Mouse (Mus musculus) limb, embryonic 13.5 days (tissue): ENCODE results near the gene Ube2j1. TPM values are rescaled to one million over a fixed set of nuclear protein-coding genes. Genes with fewer than 3 reads are reported as not detected.

Source experiments
- ATAC-seq: fragments of 200-750 bp; cut with Nextera tagmentation; 2 replicates; pipeline ENCODE4 v1.8.0; 2017; ENCODE audit warnings: low read depth, moderate number of reproducible peaks, moderate TSS enrichment; ENCODE audit not compliant: low FRiP score
- H3K27ac ChIP-seq: fragments of 300-500 bp; sonication (generic); 2 replicates; pipeline ENCODE4 v1.5.1; 2015; ENCODE audit warnings: inconsistent platforms, mild to moderate bottlenecking, moderate library complexity
- H3K27me3 ChIP-seq: fragments of 300-500 bp; sonication (generic); 2 replicates; pipeline ENCODE4 v1.6.1; 2015; ENCODE audit warnings: mild to moderate bottlenecking, inconsistent platforms
- H3K36me3 ChIP-seq: fragments of 300-500 bp; sonication (generic); 2 replicates; pipeline ENCODE4 v1.6.1; 2015; ENCODE audit warnings: inconsistent platforms, mild to moderate bottlenecking, moderate library complexity
- H3K4me1 ChIP-seq: fragments of 300-500 bp; sonication (generic); 2 replicates; pipeline ENCODE4 v1.6.1; 2015; ENCODE audit warnings: inconsistent platforms
- H3K4me2 ChIP-seq: fragments of 300-500 bp; sonication (generic); replicated peaks from 2 replicates; pipeline ENCODE4 v1.6.1; 2015; ENCODE audit warnings: inconsistent platforms, mild to moderate bottlenecking, moderate library complexity
- H3K4me3 ChIP-seq: fragments of 300-500 bp; sonication (generic); 2 replicates; pipeline ENCODE4 v1.5.1; 2015; ENCODE audit warnings: moderate library complexity, mild to moderate bottlenecking, inconsistent platforms
- H3K9ac ChIP-seq: fragments of 300-500 bp; sonication (generic); 2 replicates; pipeline ENCODE4 v1.6.1; 2015; ENCODE audit warnings: mild to moderate bottlenecking, inconsistent platforms
- H3K9me3 ChIP-seq: fragments of 300-500 bp; sonication (generic); 2 replicates; pipeline ENCODE4 v1.6.1; 2016; ENCODE audit warnings: inconsistent platforms
- WGBS: fragments of 180-500 bp; shearing (Covaris S2); methylation state at CpG from one replicate; pipeline ENCODE4 v1.1.7; 2015; 5-methylcytosine and 5-hydroxymethylcytosine counted together
- polyA plus RNA-seq: library from polyadenylated mRNA; unstranded; fragments of >200 nt; fragmentation: Nextera tagmentation; extraction: Ambion mirVana; gene quantifications from 2 replicates; pipeline ENCODE4 v1.2.1, GENCODE M21; 2015

Ube2j1 gene
- polyA plus RNA-seq, 1 experiment from 2014 or later = 38.7 TPM

GRCm38 (mm10) chr4:33077161-33077560 lies 45.9 kb downstream of the Ube2j1 start:
- H3K9me3 ChIP-seq = no peaks in the 10 kb centered on the region
- no peak overlapping the region for H3K27ac ChIP-seq
- ATAC-seq = no peak
- H3K4me1 ChIP-seq = peaks cover 6% of the 10 kb centered on the region
- WGBS = 71% methylated on average over 11 of the region's 11 CpGs
- H3K36me3 ChIP-seq = no peaks in the 10 kb centered on the region
- H3K27me3 ChIP-seq = no peaks in the 10 kb centered on the region
- no peak overlapping the region for H3K9ac ChIP-seq
- H3K4me2 ChIP-seq = no peak overlapping the region
- no peak overlapping the region for H3K4me3 ChIP-seq

- Histone ChIP-seq H3K4me1 (peaks cover 6% of the 10 kb centered on the region), H3K27me3 (no peaks in the 10 kb centered on the region), H3K9ac (no peak overlapping the region), H3K4me3 (no peak overlapping the region), H3K9me3 (no peaks in the 10 kb centered on the region), H3K27ac (no peak overlapping the region), H3K36me3 (no peaks in the 10 kb centered on the region), H3K4me2 (no peak overlapping the region)
- no peak for ATAC-seq
- 43% methylated on average over 8 of the region's 8 CpGs for WGBS
These were observed 46.5 kb downstream of the Ube2j1 start for GRCm38 (mm10) chr4:33077724-33078123.

DNA sequence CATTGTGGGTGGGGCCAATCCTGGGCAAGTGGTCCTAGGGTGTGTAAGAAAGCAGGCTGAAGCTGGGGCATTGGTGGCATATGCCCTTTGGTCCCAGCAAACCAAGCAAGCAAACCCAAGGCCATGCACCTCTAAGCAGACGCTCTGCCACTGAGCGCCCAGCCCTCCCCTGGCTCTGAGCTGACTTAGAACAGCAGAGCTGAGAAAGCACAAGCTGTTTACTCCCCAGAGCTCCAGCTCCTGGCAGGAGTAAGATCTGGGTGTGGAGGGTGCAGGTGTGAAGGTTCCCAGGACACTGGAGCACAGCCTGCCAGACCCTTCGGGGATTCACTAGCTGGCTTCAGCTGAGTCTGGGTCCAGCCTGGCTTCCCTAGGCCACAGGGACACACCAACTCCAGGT lies 47.3 kb downstream of the Ube2j1 start:
- H3K9me3 ChIP-seq = no peaks in the 10 kb centered on the region
- H3K27me3 ChIP-seq = no peaks in the 10 kb centered on the region
- H3K9ac ChIP-seq = no peak overlapping the region
- no peak for ATAC-seq
- H3K4me1 ChIP-seq = peaks cover 6% of the 10 kb centered on the region
- no peak overlapping the region for H3K4me3 ChIP-seq
- H3K36me3 ChIP-seq = no peaks in the 10 kb centered on the region
- H3K4me2 ChIP-seq = no peak overlapping the region
- no peak overlapping the region for H3K27ac ChIP-seq
- 74% methylated on average over 3 of the region's 3 CpGs for WGBS

DNA sequence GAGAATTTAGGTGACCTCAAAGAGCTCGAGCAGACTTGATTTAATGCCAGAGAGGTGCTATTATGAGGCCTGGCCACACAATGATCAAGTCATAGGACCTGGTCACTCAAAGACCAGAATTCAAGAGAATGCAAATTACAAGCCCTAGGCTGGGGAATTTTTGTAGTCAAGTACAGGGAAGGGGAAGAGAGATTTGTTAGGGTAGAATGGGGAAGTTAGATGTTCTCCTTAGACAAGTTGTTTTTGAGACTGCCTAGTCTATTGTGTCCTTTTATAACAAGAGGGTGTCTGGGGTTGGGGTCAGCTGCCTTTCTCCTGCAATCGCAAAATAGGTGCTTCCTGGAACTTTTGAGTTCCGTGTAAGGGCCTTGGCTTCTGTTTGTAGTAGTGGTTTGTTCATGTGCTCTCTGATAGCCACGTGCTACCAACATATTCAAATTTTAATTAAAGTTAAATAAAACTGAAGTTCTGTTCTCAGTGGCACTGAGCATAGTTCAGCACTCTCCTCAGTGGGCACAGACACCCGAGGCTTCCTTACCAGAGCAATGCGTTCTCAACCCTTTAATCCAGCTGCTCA lies 68.0 kb downstream of the Ube2j1 start:
- H3K4me3 ChIP-seq = no peak overlapping the region
- no peak overlapping the region for H3K27ac ChIP-seq
- 81% methylated on average over 6 of the region's 6 CpGs for whole genome bisulfite sequencing
- no peak for ATAC-seq
- H3K9ac ChIP-seq = no peak overlapping the region
- H3K9me3 ChIP-seq = no peaks in the 10 kb centered on the region
- H3K4me2 ChIP-seq = no peak overlapping the region
- no peaks in the 10 kb centered on the region for H3K36me3 ChIP-seq
- no peaks in the 10 kb centered on the region for H3K4me1 ChIP-seq
- no peaks in the 10 kb centered on the region for H3K27me3 ChIP-seq

Other genes starting within 250 kb of the Ube2j1 start
- 135 and 142 TPM in 2 replicates for gene Lyrm2, start 231.2 kb upstream of the Ube2j1 start, polyA plus RNA-seq
- 11.3 and 12.7 TPM in 2 replicates for gene Ankrd6, start 80.6 kb upstream of the Ube2j1 start, polyA plus RNA-seq
- gene Rragd, start 48.4 kb upstream of the Ube2j1 start, polyA plus RNA-seq = 16.9 and 18.4 TPM in 2 replicates
- gene Gabrr2, start 31.6 kb downstream of the Ube2j1 start, polyA plus RNA-seq = 0.20 and 0.27 TPM in 2 replicates
- gene Gabrr1, start 101.1 kb downstream of the Ube2j1 start, polyA plus RNA-seq = not detected in 2 replicates
- gene Pm20d2, start 158.3 kb downstream of the Ube2j1 start, polyA plus RNA-seq = 0.88 and 1.5 TPM in 2 replicates
- 19.6 and 19.8 TPM in 2 replicates for gene Srsf12, start 177.6 kb downstream of the Ube2j1 start, polyA plus RNA-seq